Mouse (Mus musculus) heart, embryonic 14.5 days (tissue): ENCODE data around the gene Slc13a2. TPM values are rescaled to one million over a fixed set of nuclear protein-coding genes. Genes with fewer than 3 reads are reported as not detected.

Source experiments
- ATAC-seq: fragments of 200-750 bp; cut with Nextera tagmentation; 2 replicates; pipeline ENCODE4 v1.8.0; 2017; ENCODE audit warnings: low read depth, moderate TSS enrichment; ENCODE audit not compliant: insufficient number of reproducible peaks, insufficient read depth, low FRiP score
- H3K27ac ChIP-seq, 2 experiments: fragments of 200-500 bp in 1 of 2; fragments of 300-500 bp in 1 of 2; sonication (generic) in 1 of 2; replicated peaks in 1 of 2; 2 replicates each; pipeline ENCODE4 v1.5.1; 2012 to 2014; ENCODE audit warnings: low read depth in 2 of 2, low read length in 2 of 2, control low read depth in 1 of 2, mild to moderate bottlenecking in 1 of 2, mixed read lengths in 1 of 2; ENCODE audit not compliant: control insufficient read depth in 1 of 2, insufficient read depth in 1 of 2
- H3K27me3 ChIP-seq: fragments of 300-500 bp; sonication (generic); 2 replicates; pipeline ENCODE4 v1.6.1; 2014; ENCODE audit warnings: mild to moderate bottlenecking, low read length, control low read depth; ENCODE audit not compliant: control insufficient read depth, insufficient read depth
- H3K36me3 ChIP-seq: fragments of 300-500 bp; sonication (generic); 2 replicates; pipeline ENCODE4 v1.6.1; 2014; ENCODE audit warnings: mild to moderate bottlenecking, control low read depth, low read length, mixed read lengths; ENCODE audit not compliant: control insufficient read depth, insufficient read depth
- H3K4me1 ChIP-seq, 2 experiments: fragments of 200-500 bp in 1 of 2; fragments of 300-500 bp in 1 of 2; sonication (generic) in 1 of 2; 2 replicates each; pipeline ENCODE4 v1.6.1; 2012 to 2014; ENCODE audit warnings: low read length in 2 of 2, control low read depth in 1 of 2, mixed read lengths in 1 of 2; ENCODE audit not compliant: control insufficient read depth in 2 of 2, insufficient read depth in 2 of 2
- H3K4me2 ChIP-seq: fragments of 300-500 bp; sonication (generic); 2 replicates; pipeline ENCODE4 v1.6.1; 2014; ENCODE audit warnings: mild to moderate bottlenecking, low read length
- H3K4me3 ChIP-seq, 2 experiments: fragments of 200-500 bp in 1 of 2; fragments of 300-500 bp in 1 of 2; sonication (generic) in 1 of 2; 2 replicates each; pipeline ENCODE4 v1.5.1; 2012 to 2014; ENCODE audit warnings: low read length in 2 of 2, mild to moderate bottlenecking in 2 of 2, control low read depth in 1 of 2, low read depth in 1 of 2, moderate library complexity in 1 of 2; ENCODE audit not compliant: control insufficient read depth in 1 of 2, insufficient read depth in 1 of 2
- H3K9ac ChIP-seq: fragments of 300-500 bp; sonication (generic); 2 replicates; pipeline ENCODE4 v1.6.1; 2014; ENCODE audit warnings: mild to moderate bottlenecking, low read length
- H3K9me3 ChIP-seq: fragments of 300-500 bp; sonication (generic); 2 replicates; pipeline ENCODE4 v1.6.1; 2016; ENCODE audit warnings: low read length, control low read depth; ENCODE audit not compliant: control insufficient read depth
- WGBS: fragments of 180-500 bp; shearing (Covaris S2); extraction: QIAGEN DNeasy Blood & Tissue Kit; methylation state at CpG from one replicate; pipeline ENCODE4 v1.1.7; 2014; 5-methylcytosine and 5-hydroxymethylcytosine counted together
- polyA plus RNA-seq: library from polyadenylated mRNA; unstranded; fragments of >200 nt; fragmentation: Nextera tagmentation; extraction: Ambion mirVana; gene quantifications from 2 replicates; pipeline ENCODE4 v1.2.1, GENCODE M21; 2014

Gene Slc13a2
- polyA plus RNA-seq, 1 experiment from 2014 or later: not detected

GRCm38 (mm10) chr11:78463286-78464036 is 41.4 kb upstream of the Slc13a2 start:
- no peak for ATAC-seq
- H3K4me2 ChIP-seq: no peak overlapping the region
- H3K27me3 ChIP-seq: no peaks in the 10 kb centered on the region
- H3K4me1 ChIP-seq: peaks cover 15 to 16% of the 10 kb centered on the region in 2 experiments
- H3K9me3 ChIP-seq: peaks cover 5% of the 10 kb centered on the region; the same call in 1 of the 2 replicates
- no peak overlapping the region for H3K9ac ChIP-seq
- H3K36me3 ChIP-seq: no peaks in the 10 kb centered on the region
- no peak overlapping the region for H3K27ac ChIP-seq
- H3K4me3 ChIP-seq: no peak overlapping the region
- WGBS: 44% methylated on average over 13 of the region's 13 CpGs

GRCm38 (mm10) chr11:78462669-78463068 is 40.7 kb upstream of the Slc13a2 start:
- H3K4me1 ChIP-seq: peaks cover 15 to 16% of the 10 kb centered on the region in 2 experiments
- peaks cover 5% of the 10 kb centered on the region; the same call in 1 of the 2 replicates for H3K9me3 ChIP-seq
- no peak overlapping the region for H3K9ac ChIP-seq
- WGBS: 79% methylated on average over 5 of the region's 5 CpGs
- H3K36me3 ChIP-seq: no peaks in the 10 kb centered on the region
- H3K27me3 ChIP-seq: no peaks in the 10 kb centered on the region
- no peak for ATAC-seq
- H3K4me2 ChIP-seq: no peak overlapping the region
- no peak overlapping the region for H3K27ac ChIP-seq
- no peak overlapping the region for H3K4me3 ChIP-seq

- Histone ChIP-seq H3K27ac (no peak overlapping the region), H3K4me1 (peaks cover 11 to 15% of the 10 kb centered on the region in 2 experiments), H3K4me2 (no peak overlapping the region), H3K9ac (no peak overlapping the region), H3K4me3 (no peak overlapping the region), H3K27me3 (no peaks in the 10 kb centered on the region), H3K36me3 (no peaks in the 10 kb centered on the region), H3K9me3 (peaks cover 5% of the 10 kb centered on the region; the same call in 1 of the 2 replicates)
- 79% methylated on average over 1 of the region's 1 CpGs for WGBS
- no peak for ATAC-seq
Observed at GRCm38 (mm10) chr11:78461894-78462293, 39.9 kb upstream of the Slc13a2 start.

GRCm38 (mm10) chr11:78458740-78459139 is 36.7 kb upstream of the Slc13a2 start:
- no peak overlapping the region for H3K4me2 ChIP-seq
- H3K4me3 ChIP-seq: no peak overlapping the region
- 80% methylated on average over 17 of the region's 17 CpGs for WGBS
- peaks cover 0 to 3% of the 10 kb centered on the region in 2 experiments; a peak in 2 of 4 replicates for H3K4me1 ChIP-seq
- no peak overlapping the region for H3K27ac ChIP-seq
- peaks cover 7% of the 10 kb centered on the region; the same call in 1 of the 2 replicates for H3K9me3 ChIP-seq
- no peaks in the 10 kb centered on the region for H3K27me3 ChIP-seq
- H3K9ac ChIP-seq: no peak overlapping the region
- no peak for ATAC-seq
- no peaks in the 10 kb centered on the region for H3K36me3 ChIP-seq

GRCm38 (mm10) chr11:78455308-78455707 is 33.3 kb upstream of the Slc13a2 start:
- no peaks in the 10 kb centered on the region for H3K36me3 ChIP-seq
- WGBS: 27% methylated on average over 5 of the region's 5 CpGs
- H3K27me3 ChIP-seq: no peaks in the 10 kb centered on the region
- no peak overlapping the region for H3K27ac ChIP-seq
- no peaks in the 10 kb centered on the region; a peak in 1 of 4 replicates for H3K4me1 ChIP-seq
- ATAC-seq: no peak
- peaks cover 2% of the 10 kb centered on the region; the same call in 1 of the 2 replicates for H3K9me3 ChIP-seq
- H3K4me3 ChIP-seq: no peak overlapping the region
- H3K4me2 ChIP-seq: no peak overlapping the region
- no peak overlapping the region for H3K9ac ChIP-seq

- Histone ChIP-seq H3K4me1 (no peaks in the 10 kb centered on the region; a peak in 1 of 4 replicates), H3K9me3 (peaks cover 2% of the 10 kb centered on the region; the same call in 1 of the 2 replicates), H3K36me3 (no peaks in the 10 kb centered on the region), H3K4me3 (no peak overlapping the region), H3K9ac (no peak overlapping the region), H3K27ac (no peak overlapping the region), H3K27me3 (no peaks in the 10 kb centered on the region), H3K4me2 (no peak overlapping the region)
- WGBS: 69% methylated on average over 7 of the region's 7 CpGs
- no peak for ATAC-seq
Observed at GRCm38 (mm10) chr11:78454276-78454675, 32.3 kb upstream of the Slc13a2 start.

GRCm38 (mm10) chr11:78453675-78454074 is 31.7 kb upstream of the Slc13a2 start:
- Histone ChIP-seq H3K4me1 (no peaks in the 10 kb centered on the region; a peak in 1 of 4 replicates), H3K9me3 (peaks cover 2% of the 10 kb centered on the region; the same call in 1 of the 2 replicates), H3K36me3 (no peaks in the 10 kb centered on the region), H3K4me2 (no peak overlapping the region), H3K27me3 (no peaks in the 10 kb centered on the region), H3K4me3 (no peak overlapping the region), H3K27ac (no peak overlapping the region), H3K9ac (no peak overlapping the region)
- no peak for ATAC-seq
- WGBS: 10% methylated on average over 4 of the region's 4 CpGs
